Mouse (Mus musculus) lung, embryonic 14.5 days (tissue): ENCODE data around the gene Ocel1. TPM values are rescaled to one million over a fixed set of nuclear protein-coding genes. Genes with fewer than 3 reads are reported as not detected.

Experiments used
- ATAC-seq: fragments of 200-750 bp; cut with Nextera tagmentation; 2 replicates; pipeline ENCODE4 v1.8.0; 2017; ENCODE audit warnings: mild to moderate bottlenecking, moderate TSS enrichment, moderate library complexity; ENCODE audit not compliant: insufficient read depth
- DNase-seq: peaks from one replicate; pipeline ENCODE4 v3.0.0-alpha.2; 2015
- H3K27ac ChIP-seq: fragments of 300-500 bp; sonication (generic); 2 replicates; pipeline ENCODE4 v1.5.1; 2014; ENCODE audit warnings: low read depth, mild to moderate bottlenecking, moderate library complexity
- H3K27me3 ChIP-seq: fragments of 300-500 bp; sonication (generic); 2 replicates; pipeline ENCODE4 v1.6.1; 2014; ENCODE audit warnings: low read length, control low read depth; ENCODE audit not compliant: insufficient read depth
- H3K36me3 ChIP-seq: fragments of 300-500 bp; sonication (generic); 2 replicates; pipeline ENCODE4 v1.6.1; 2014; ENCODE audit warnings: control low read depth; ENCODE audit not compliant: insufficient read depth
- H3K4me1 ChIP-seq: fragments of 300-500 bp; sonication (generic); 2 replicates; pipeline ENCODE4 v1.6.1; 2014; ENCODE audit warnings: antibody characterized with exemption, control low read depth; ENCODE audit not compliant: insufficient read depth
- H3K4me2 ChIP-seq: fragments of 300-500 bp; sonication (generic); 2 replicates; pipeline ENCODE4 v1.6.1; 2014; ENCODE audit warnings: mild to moderate bottlenecking
- H3K4me3 ChIP-seq: fragments of 300-500 bp; sonication (generic); 2 replicates; pipeline ENCODE4 v1.5.1; 2014; ENCODE audit warnings: low read depth, low read length
- H3K9ac ChIP-seq: fragments of 300-500 bp; sonication (generic); 2 replicates; pipeline ENCODE4 v1.6.1; 2014
- H3K9me3 ChIP-seq: fragments of 300-500 bp; sonication (generic); 2 replicates; pipeline ENCODE4 v1.6.1; 2016; ENCODE audit warnings: low read depth, low read length, control low read depth
- CTCF ChIP-seq: IDR thresholded peaks from 2 replicates; pipeline ENCODE4 v1.5.1; 2016; ENCODE audit warnings: antibody characterized with exemption, low read depth
- WGBS: fragments of 180-500 bp; shearing (Covaris S2); extraction: QIAGEN DNeasy Blood & Tissue Kit; methylation state at CpG from one replicate; pipeline ENCODE4 v1.1.7; 2014; 5-methylcytosine and 5-hydroxymethylcytosine counted together
- polyA plus RNA-seq: library from polyadenylated mRNA; unstranded; fragments of >200 nt; fragmentation: Nextera tagmentation; extraction: Ambion mirVana; gene quantifications from 2 replicates; pipeline ENCODE4 v1.2.1, GENCODE M21; 2014

Ocel1 gene
- polyA plus RNA-seq, 1 experiment from 2014 or later = 5.0 TPM

GRCm38 (mm10) chr8:71395629-71396028 is 24.5 kb downstream of the Ocel1 start, which contains the start of gene Ushbp1:
TSS of gene Ushbp1 (minus strand) at chr8:71395802.
- 78% methylated on average over 9 of the region's 9 CpGs for WGBS
- Histone ChIP-seq H3K27ac (peak within 1 kb of the TSS; percentile 86), H3K4me3 (peak within 1 kb of the TSS; percentile 81), H3K4me2 (peak within 1 kb of the TSS; percentile 93), H3K9me3 (no peaks in the 10 kb centered on the region), H3K27me3 (no peaks in the 10 kb centered on the region), H3K4me1 (peaks cover 7% of the 10 kb centered on the region), H3K36me3 (peaks cover 11% of the 10 kb centered on the region), H3K9ac (peak within 1 kb of the TSS; percentile 9; the same call in 1 of the 2 replicates)
- no peak for TF ChIP-seq CTCF
- DNase-seq = peak; percentile 23
- ATAC-seq = no peak

- Histone ChIP-seq H3K4me1 (peaks cover 7% of the 10 kb centered on the region), H3K4me3 (peak within 1 kb of the TSS; percentile 81), H3K9ac (peak within 1 kb of the TSS; percentile 76), H3K36me3 (peaks cover 11% of the 10 kb centered on the region), H3K27me3 (no peaks in the 10 kb centered on the region), H3K4me2 (peak within 1 kb of the TSS; percentile 93), H3K27ac (peak within 1 kb of the TSS; percentile 86), H3K9me3 (no peaks in the 10 kb centered on the region)
- WGBS = under 1% methylated on average over 34 of the region's 34 CpGs
- peak; percentile 97 for DNase-seq
- TF ChIP-seq CTCF = no peak
- peak; percentile 98 for ATAC-seq
Observed at GRCm38 (mm10) chr8:71396639-71397305, 25.7 kb downstream of the Ocel1 start, which contains the start of gene Babam1. TSS of gene Babam1 (plus strand) at chr8:71396861.

- Histone ChIP-seq H3K36me3 (peaks cover 11% of the 10 kb centered on the region), H3K9me3 (no peaks in the 10 kb centered on the region), H3K4me3 (peak overlapping the region; percentile 81), H3K27ac (no peak overlapping the region), H3K9ac (peak overlapping the region; percentile 76), H3K4me2 (peak overlapping the region; percentile 93), H3K27me3 (no peaks in the 10 kb centered on the region), H3K4me1 (peaks cover 7% of the 10 kb centered on the region)
- WGBS = 85% methylated on average over 12 of the region's 12 CpGs
- no peak for TF ChIP-seq CTCF
- ATAC-seq (no peak), DNase-seq (no peak)
Observed at GRCm38 (mm10) chr8:71397701-71398100, 26.6 kb downstream of the Ocel1 start.

- 91% methylated on average over 2 of the region's 2 CpGs for WGBS
Observed at GRCm38 (mm10) chr8:71400826-71401225, 29.7 kb downstream of the Ocel1 start.

GRCm38 (mm10) chr8:71401454-71401853 is 30.4 kb downstream of the Ocel1 start:
- Histone ChIP-seq H3K27me3 (no peaks in the 10 kb centered on the region), H3K36me3 (peaks cover 15% of the 10 kb centered on the region), H3K4me3 (no peak overlapping the region), H3K4me2 (no peak overlapping the region), H3K9ac (no peak overlapping the region), H3K27ac (no peak overlapping the region), H3K9me3 (no peaks in the 10 kb centered on the region), H3K4me1 (peaks cover 3% of the 10 kb centered on the region; the same call in 1 of the 2 replicates)
- ATAC-seq (no peak), DNase-seq (no peak)
- TF ChIP-seq CTCF = no peak

More at GRCm38 (mm10) chr8:71400826-71401225, 29.7 kb downstream of the Ocel1 start:
- H3K27ac ChIP-seq = no peak overlapping the region
- DNase-seq (no peak), ATAC-seq (no peak)
- H3K27me3 ChIP-seq = no peaks in the 10 kb centered on the region
- no peaks in the 10 kb centered on the region for H3K9me3 ChIP-seq
- peaks cover 7% of the 10 kb centered on the region for H3K4me1 ChIP-seq
- H3K4me2 ChIP-seq = no peak overlapping the region
- no peak overlapping the region for H3K4me3 ChIP-seq
- TF ChIP-seq CTCF = no peak
- peaks cover 15% of the 10 kb centered on the region for H3K36me3 ChIP-seq
- no peak overlapping the region for H3K9ac ChIP-seq

- H3K27ac ChIP-seq = no peak overlapping the region
- ATAC-seq (no peak), DNase-seq (no peak)
- 78% methylated on average over 9 of the region's 9 CpGs for WGBS
- H3K4me2 ChIP-seq = no peak overlapping the region
- H3K27me3 ChIP-seq = no peaks in the 10 kb centered on the region
- H3K9ac ChIP-seq = no peak overlapping the region
- TF ChIP-seq CTCF = no peak
- H3K4me3 ChIP-seq = no peak overlapping the region
- H3K36me3 ChIP-seq = peaks cover 22% of the 10 kb centered on the region
- H3K4me1 ChIP-seq = peaks cover 2% of the 10 kb centered on the region; the same call in 1 of the 2 replicates
- H3K9me3 ChIP-seq = no peaks in the 10 kb centered on the region
Observed at GRCm38 (mm10) chr8:71402446-71402964, 31.4 kb downstream of the Ocel1 start.

- Histone ChIP-seq H3K9ac (no peak overlapping the region), H3K4me3 (no peak overlapping the region), H3K9me3 (no peaks in the 10 kb centered on the region), H3K27me3 (no peaks in the 10 kb centered on the region), H3K27ac (no peak overlapping the region), H3K4me2 (no peak overlapping the region), H3K4me1 (no peaks in the 10 kb centered on the region), H3K36me3 (peaks cover 28% of the 10 kb centered on the region)
- no peak for TF ChIP-seq CTCF
- WGBS = 45% methylated on average over 6 of the region's 6 CpGs
- ATAC-seq = no peak
- no peak for DNase-seq
Observed at GRCm38 (mm10) chr8:71403107-71403885, 32.2 kb downstream of the Ocel1 start.
